Mouse (Mus musculus): ENCODE results near the gene Gatm.

Gene Gatm

DNA sequence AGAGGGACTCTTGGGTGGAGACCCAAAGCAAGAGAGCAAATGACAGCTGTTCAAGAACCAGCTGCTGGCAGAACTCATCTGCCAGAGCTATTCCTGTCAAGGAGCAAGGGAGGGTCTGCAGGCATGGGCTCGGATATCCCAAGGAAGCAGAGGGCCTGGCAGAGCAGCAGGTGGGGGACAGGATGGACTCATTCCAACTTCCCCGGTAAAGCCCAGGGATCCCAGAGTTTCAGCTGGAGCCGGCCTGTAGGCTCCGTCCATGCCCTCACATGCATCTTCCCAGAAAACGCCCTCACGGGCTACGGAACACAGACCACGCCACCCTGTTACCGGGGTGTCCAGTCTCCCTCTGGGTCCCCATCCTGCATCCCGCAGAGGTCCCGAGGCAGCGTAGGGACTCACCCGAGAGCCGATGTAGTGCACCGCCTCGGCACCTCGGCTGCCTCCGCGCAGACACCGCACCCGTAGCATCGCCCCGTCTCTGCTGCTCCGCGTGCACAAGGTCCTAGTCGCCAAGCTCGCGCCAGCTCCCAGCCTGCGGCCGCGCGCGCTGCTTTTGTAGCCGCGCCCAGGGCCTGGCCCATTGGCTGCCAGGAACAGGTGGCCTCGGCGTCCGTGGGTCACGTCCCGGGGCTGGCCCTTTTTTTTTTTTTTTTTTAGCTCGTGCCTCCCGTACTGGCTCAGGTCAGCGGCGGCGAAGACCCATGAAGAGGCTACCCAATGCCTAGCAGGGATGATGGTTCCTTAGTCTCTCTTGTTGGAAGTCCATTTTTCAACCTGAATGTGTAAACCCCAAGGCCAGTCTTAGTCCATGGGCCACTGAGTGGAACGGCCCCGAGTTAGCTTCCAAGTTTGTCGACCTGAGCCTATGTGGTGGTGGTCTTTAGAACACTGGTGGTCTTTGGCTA lies at the start of gene Gatm:
Gene Gatm, minus strand, starts transcription at position 558 of the 908 bp plus-strand sequence.
- DNase-seq (ENCODE audit: low spot score): peak; percentile 85

DNA sequence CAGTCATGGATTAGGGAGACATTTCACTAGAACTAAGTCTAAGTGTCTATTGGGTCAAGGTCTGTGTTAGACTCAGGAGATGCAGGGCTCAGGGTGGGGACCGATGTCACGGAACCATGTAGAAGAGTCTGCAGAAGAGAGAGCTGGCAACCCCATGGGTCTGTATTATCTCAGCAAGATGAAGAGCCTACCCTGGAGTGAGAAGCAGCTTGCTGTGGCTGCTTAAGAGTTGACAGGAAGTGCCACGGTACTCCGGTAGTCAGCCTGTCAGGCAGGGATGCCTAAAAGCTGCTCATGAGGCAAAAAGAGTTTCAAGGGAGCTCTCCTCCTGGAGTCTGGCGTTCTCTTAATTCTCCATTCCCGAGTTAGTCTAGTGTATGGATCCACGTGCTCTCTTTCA lies 48.7 kb upstream of the Gatm start:
- no peak for DNase-seq (ENCODE audit: low spot score)

DNA sequence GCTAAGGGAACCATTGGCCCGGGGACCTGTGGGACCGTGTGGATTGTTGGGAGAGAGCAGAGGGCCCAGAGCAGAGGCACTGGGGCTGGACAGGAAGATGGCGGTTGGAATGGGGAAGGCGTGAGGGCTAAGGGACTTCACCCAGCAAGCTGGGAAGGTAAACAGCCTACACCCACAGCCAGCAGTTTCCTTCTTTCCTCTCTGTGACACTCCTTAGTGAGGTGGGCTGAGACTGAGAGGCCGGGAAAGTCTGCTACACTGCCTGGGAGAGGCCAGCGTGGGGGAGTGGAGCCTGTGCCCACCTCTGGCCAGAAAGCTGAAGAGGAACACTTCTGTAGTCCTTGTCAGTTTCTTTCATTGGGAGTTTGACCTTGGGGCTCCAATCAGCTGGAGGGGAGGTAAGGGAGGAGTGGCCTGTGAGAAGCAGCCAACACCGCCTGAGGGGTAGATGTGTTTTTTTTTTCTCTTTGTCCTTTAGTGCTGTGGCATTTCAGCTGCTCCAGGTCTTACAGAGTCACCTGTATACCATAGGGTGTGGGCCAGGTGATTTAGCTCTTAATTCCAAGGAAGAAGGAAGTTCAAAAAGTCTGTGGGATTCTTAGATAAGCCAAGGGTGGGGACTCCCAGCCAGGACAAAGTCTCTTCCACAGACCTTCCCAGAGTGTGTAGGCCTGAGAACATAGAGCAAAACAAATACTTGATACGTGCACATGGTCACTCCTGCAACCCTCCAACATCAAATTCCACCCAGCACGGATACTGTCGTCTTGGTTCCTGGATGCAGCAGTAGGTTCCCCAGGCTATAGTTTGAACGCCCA lies 46.8 kb upstream of the Gatm start:
- no peak for DNase-seq (ENCODE audit: low spot score)

DNA sequence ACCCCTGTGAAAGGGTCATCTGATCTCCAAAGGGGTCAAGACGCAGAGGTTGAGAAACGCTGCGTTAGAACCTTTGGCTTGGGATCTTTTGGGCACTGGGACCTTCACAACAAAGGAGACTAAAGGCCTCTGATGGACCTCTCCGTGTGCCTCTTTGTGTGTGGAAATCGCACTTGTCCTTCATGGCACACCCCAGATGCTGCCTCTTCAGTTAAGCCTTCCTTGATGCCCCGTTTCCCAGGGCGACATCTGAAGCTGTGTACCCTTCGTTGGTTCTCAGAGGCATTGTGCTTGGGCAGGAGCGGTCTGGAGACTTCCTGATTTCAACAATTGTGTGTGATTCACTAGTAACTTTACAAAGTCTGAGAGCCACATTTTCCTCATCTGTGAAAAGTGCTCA lies 45.7 kb upstream of the Gatm start:
- DNase-seq (ENCODE audit: low spot score): no peak

DNA sequence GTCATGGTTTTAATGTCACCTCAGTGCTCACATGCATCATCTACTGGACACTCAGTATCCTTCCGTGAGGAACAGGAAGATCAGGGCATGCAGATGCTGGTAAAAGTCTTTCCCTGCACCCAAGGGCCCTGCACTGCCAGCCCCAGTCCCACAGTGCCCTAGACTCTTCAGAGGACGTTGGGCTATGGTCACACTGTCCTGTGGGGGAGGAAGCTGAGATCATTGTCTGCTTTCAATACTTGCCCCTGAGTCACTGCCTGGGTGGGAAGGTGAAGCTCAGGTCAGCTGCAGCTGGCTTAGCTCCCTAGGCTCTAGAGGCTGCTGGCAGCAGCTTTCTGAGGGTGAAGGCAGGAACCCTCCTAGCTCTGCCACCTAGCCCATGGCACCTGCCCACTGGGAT lies 44.9 kb upstream of the Gatm start:
- DNase-seq (ENCODE audit: low spot score): no peak

DNA sequence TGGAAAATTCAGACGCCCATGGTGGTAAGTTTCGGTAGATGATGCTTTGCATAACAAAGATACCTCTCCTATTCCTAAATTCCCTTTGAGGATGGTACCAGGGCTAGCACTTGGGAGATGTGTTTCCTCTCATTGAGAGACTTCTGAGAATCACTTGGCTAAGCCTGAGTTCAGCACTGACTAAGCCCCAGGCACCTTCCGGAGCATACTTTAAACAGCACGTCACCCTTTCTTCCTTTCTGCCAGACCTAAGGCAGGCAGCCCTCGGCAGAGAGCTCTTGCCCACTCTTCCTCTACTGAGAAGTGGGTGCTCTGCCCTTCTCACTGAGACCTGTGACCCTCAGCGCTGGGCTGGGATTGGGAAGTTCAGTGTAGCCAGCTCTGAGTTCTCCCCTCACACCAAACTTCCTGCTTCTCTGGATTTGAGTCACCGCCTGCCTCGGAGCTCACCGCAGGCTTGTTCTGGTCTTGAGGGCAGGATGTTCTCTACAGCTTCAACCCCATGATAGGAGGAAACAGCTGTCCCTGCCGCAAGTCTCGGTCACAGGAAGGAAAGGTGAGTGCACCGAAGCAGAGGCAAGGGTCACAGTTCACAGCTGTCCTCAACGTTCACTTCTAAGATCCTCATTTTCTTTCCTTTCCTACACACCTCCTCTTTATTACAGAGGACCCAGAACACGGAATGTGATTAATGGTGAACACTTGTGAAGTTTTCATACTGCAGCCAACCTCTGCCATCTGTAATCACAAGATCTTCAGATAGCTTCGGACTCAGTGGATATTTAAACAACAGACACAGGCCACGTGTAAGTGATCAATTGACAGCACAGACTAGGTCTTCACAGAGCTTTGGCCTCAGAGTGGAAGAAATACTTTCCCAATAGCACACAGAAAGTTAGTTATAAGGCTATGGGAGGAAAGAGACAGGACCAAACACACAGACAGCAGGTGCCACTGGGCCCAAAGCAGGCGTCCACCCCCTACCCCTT lies 41.3 kb upstream of the Gatm start:
- no peak for DNase-seq (ENCODE audit: low spot score)

DNA sequence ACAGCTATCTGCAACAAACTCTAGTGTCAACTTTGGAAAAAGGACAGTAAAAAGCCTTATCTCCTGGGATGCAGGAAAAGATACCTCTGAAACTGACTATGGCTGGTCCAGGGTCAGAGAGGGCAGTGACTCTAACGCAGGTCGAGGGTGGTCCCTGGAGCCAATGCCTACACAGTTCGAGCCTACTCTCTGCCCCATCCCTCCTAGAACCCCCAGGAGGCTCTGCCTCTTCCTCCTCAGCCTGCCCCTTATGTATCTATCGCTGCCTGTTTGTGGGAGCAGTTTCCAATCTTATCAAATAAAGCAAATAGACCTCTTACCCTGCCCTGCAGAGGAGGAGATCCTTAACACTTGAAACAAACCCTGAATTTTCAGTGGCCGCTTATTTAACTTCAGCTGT lies 27.6 kb upstream of the Gatm start:
- DNase-seq (ENCODE audit: low spot score): no peak

DNA sequence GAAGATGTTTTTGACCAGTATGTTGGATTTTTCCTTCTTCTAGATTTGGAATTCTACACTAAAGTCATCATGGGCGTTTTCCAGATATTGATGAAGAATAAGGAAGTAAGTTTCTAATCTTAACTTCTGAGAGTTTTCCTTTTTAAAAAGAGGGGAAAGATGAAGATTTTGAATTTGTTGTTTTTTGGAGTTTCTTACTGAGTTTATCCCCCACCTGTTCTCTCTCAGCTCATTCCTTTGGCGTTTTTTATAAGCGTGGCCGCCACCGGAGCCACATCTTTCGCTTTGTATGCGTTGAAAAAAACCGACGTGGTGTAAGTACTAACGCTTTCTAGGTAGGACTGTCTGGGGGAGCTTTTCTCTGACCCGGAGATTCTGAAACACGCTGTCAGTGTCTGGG lies 26.9 kb upstream of the Gatm start:
- no peak for DNase-seq (ENCODE audit: low spot score)

DNA sequence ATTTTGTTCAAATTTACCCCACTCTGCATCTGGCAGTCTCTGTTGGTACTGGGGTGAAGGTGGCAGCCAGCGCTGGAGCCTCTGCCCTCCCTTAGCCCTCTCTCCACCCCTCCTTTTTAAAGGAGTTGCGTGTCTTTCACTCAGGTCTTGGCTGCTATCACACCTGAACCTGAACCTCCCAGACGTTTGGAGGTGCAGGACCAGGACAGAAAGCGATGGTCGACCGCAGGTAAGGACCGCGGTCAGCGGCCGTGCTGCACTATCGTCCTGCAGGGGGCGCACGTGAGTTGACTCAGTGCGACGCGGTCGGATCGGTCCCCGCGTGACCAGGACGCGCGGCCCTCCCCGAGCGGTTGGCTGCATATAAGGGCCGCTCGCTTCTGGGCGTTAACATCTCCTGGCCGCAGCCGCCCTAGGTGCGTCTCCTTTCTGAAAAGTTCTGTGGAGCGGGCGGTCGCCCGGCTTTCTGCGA lies 26.5 kb upstream of the Gatm start:
- DNase-seq (ENCODE audit: low spot score): peak; percentile 64

DNA sequence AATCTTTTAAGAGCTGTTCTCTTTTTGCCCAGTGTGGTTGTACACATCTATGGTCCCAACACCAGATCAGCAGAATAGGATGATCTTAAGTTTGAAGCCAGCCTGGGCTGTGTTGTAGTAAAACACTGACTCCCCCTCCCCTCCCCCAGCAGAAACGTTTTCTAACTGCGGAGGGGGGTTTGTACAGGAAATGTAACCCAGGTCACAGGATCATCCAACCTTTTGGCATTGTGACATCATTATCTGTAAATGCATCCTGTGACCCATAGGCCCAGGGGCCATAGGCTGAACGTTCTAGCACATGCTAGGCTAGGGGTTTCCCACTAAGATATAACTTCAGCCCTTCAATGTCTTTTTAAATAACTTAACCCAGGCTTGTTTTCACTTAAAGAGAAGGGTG lies 25.6 kb upstream of the Gatm start, which contains the start of gene AA467197:
Gene AA467197, plus strand, starts transcription at position 301 of the 400 bp plus-strand sequence.
- no peak for DNase-seq (ENCODE audit: low spot score)

DNA sequence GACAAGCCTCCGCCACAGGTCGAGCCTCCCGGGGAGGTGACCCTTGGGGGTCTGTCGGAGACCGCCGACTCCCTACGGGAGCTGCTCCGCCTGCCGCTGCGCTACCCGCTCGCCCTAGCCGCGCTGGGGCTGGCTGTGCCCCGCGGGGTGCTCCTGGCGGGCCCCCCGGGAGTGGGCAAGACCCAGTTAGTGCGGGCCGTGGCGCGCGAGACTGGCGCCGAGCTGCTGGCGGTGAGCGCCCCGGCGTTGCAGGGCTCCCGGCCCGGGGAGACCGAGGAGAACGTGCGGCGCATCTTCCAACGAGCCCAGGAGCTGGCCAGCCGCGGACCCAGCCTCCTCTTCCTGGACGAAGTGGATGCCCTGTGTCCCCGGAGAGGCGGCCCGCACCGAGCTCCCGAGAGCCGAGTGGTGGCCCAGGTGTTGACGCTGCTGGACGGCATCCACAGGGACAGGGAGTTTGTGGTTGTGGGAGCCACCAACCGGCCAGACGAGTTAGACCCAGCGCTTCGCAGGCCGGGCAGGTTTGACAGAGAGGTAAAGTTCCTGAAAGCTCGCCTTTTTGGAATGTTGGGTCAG lies 20.2 kb upstream of the Gatm start:
- no peak for DNase-seq (ENCODE audit: low spot score)

DNA sequence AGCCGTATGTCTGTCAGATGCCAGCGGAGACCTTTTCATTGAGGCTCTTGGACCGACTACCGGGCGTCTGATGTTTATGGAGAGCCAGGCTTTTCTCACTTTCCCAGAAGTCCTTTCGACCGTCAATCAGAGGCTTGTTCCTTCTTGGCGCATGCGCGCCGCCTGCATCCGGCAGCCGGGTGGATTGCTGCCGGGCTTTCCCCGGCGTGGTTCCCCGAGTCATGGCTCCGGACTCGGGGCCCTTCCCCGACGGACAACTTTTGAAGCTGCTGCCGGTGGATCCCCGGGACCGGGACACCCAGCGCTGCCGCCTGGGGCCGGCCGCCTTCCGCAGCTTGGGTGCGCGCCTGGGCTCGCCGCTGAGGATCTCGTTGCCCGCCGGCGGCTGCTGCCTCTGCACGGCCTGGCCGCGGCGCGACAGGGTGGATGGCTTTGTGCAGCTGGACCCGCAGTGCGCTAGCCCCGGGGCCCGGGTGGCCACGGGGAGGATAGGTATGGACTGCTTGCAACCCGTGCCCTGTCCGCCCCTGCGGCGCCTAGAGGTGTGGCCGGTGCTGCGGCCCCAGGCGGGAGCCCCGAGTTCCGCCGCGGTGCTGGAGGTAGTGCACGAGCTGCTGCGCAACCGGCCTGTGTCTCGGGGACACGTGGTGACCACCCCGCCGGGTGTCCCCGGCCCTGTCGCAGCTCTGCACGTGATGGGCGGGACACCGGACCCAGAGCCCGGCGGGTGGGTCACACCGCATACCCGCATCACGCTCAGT lies 19.5 kb upstream of the Gatm start:
- peak; percentile 90 for DNase-seq (ENCODE audit: low spot score)

DNA sequence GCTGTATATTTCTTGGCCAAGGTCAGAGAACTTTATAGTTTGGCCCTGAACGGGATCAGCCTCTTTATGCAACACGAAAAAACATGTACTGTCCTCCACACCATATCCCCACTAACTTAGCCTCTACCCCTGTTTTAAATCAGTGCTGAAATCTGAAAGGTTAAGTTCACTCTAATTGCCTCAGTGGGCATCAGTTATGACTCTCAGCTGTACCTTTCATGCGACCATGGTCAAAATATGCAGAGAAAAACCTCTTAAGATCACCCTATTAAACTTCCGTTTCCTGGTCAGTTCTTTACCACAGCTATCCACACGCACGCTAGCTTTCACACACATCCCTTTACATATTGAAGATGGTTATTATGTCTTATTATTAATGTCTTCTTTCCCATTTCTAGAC lies 18.8 kb upstream of the Gatm start:
- DNase-seq (ENCODE audit: low spot score): no peak

DNA sequence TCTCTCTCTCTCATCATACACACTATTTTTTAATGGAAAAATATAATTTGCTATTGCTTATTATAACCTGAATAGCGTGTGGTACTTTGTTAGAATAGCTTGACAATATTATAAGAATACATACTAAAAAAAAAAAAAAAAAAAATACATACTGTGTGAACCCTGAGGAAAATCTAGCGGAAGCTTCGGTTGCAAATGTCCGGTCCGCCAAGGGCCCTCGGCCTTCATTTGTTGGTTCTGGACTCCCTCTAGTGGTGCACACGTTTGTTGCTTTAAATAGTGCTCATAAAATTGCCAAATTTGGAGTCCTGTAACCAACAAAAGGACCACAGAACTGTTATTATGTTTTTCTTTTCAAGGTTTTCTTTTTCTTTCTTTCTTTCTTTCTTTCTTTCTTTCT lies 17.9 kb upstream of the Gatm start:
- DNase-seq (ENCODE audit: low spot score): peak; percentile 92

DNA sequence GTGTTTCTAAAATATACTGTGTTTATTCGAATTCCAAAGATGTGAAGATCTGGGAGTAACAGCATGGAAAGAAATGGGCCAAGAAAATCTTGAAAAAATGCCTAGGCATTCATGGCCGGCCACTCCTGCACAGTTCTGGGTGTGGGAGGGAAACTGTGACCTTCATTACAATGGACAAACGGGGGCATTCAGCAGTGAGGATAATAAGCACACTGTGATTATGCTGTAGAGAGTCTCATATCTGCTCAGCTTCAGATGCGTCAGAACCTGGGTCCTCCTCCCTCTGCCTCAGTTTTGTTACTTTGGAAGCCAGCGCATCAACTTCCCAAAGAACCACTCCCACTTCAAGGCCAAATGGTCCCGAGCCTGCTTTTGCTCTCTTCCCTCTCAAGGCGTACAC lies 14.8 kb upstream of the Gatm start:
- no peak for DNase-seq (ENCODE audit: low spot score)

DNA sequence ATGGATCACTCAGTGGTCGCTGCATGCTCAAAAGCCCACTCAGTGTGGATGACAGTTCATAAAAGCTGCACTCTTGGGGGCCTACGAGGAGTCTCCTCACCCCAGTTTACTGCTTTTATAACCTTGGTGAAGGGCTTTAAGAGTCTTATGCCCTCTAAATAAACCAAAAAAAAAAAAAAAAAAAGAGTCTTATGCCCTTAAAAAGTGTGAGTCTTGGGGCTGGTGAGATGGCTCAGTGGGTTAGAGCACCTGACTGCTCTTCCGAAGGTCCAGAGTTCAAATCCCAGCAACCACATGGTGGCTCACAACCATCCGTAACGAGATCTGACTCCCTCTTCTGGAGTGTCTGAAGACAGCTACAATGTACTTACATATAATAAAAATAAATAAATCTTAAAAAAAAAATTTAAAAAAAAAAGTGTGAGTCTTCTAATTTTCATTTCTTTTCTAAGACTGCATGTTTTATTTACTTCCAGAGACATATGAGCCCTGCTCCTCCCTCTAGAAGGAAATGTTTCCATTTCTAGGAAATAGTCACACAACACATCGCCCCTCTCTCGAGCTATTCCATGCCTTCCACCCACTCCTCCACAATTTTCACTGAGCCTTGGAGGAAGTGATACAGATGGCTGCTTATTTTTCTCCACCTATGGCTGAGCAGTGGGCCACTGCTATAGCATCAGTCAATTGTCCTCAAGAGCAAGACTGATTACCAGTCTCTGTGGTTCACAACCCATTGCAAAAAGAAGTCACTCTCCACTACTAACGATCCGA lies 10.4 kb upstream of the Gatm start:
- DNase-seq (ENCODE audit: low spot score): no peak

DNA sequence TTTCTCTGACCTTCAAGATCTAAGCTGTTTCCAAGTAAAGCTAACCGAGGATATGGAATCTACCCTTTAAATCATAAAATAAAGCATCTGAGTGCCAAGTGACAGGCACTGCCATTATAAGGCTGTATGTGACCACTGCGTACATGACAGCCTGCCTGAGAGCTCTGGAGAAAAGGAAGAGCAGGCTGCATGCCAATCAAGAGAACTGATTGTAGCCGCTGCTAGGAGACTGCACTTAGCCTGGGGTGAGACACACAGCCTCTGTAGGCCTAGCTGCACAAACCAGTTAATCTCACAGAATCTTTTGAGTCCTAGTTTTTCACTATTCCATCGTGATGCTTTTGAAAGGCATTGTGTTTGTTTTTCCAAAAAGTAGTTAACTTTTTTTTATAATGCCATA lies 7.6 kb upstream of the Gatm start:
- DNase-seq (ENCODE audit: low spot score): no peak

DNA sequence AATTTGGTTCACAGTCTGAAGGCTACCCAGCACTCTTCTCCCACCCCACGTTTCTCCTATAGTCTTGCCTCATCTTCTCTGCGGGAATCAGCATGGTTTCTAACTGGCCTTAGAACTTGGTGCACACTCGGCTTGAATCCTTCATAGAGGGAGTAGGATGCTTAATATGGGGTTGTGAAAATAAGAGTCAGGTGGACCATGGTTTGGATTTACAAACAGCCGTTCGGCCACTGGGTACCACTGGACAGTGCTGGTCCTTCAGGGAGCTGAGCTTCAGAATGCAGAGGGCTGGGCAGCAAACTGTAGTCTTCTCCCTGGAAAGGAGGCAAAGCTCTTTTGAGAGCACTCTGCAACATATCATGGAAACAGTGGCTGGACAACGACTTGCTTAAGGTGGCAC lies 6.7 kb upstream of the Gatm start:
- DNase-seq (ENCODE audit: low spot score): no peak

DNA sequence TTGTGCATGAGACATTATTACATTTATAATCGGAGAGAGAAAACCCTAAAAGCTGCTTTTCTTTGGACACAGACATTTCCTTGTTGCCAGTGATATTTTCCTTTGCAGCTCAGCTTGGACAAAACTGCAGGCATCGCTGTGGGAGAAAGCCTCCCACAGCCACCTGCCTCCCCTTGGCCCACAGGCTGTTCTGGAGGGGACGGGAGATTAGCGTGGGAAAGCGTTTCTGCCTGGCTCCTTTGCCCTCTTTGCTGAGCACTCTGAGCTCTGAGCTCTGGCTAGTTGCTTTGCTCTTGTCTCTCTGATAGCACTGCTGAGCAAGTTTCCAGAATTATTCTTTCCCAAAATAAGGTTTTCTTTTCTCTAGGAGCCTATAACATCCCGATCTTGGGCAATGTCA lies 5.1 kb upstream of the Gatm start:
- no peak for DNase-seq (ENCODE audit: low spot score)

DNA sequence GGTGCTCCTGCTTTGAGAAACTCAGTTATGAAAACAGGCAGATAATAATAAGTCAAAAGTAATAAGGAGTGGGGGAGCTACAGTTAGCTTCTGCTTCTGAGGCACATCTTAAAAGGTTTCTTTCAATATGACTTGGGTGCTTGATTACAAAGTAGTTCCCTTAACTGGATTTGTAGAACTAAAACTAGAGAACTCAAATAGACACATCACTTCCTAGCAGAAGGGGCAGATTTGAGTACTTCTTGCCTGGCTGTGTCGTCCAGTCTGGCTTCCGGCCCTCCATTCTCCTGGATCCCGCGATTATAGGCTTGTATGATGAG lies 511 bp upstream of the Gatm start:
- DNase-seq (ENCODE audit: low spot score): no peak
